Mouse (Mus musculus): ENCODE results near the gene Lamtor2. TPM values are rescaled to one million over a fixed set of nuclear protein-coding genes. Genes with fewer than 3 reads are reported as not detected.

Lamtor2 gene
- total and polyA plus RNA-seq, 2 experiments from 2014 or later = 52.2 to 186 TPM

- H3K27me3 ChIP-seq (ENCODE audit: insufficient read depth, low read length) = no peaks in the 10 kb centered on the region
- no peak overlapping the region for H3K4me3 ChIP-seq (ENCODE audit: low read depth, low read length)
- DNase-seq (no peak), ATAC-seq (no peak)
- no peak overlapping the region for H3K9ac ChIP-seq
- peaks cover 6% of the 10 kb centered on the region; the same call in 1 of the 2 replicates for H3K4me1 ChIP-seq (ENCODE audit: insufficient read depth)
- H3K36me3 ChIP-seq (ENCODE audit: insufficient read depth) = peaks cover 78% of the 10 kb centered on the region
- H3K27ac ChIP-seq (ENCODE audit: low read depth, low read length) = no peak overlapping the region
- H3K4me2 ChIP-seq (ENCODE audit: low read depth) = no peak overlapping the region
- 93% methylated on average over 9 of the region's 9 CpGs for WGBS
- TF ChIP-seq CTCF (IDR thresholded peaks at IDR 0.05; ENCODE audit: low read depth) = no peak
- H3K9me3 ChIP-seq (ENCODE audit: low read length) = no peaks in the 10 kb centered on the region
Measured at GRCm38 (mm10) chr3:88559596-88559995, 6.7 kb upstream of the Lamtor2 start.

GRCm38 (mm10) chr3:88556616-88557015 lies 3.7 kb upstream of the Lamtor2 start:
- 97% methylated on average over 8 of the region's 8 CpGs for WGBS
- Histone ChIP-seq H3K9ac (no peak overlapping the region), H3K4me3 (ENCODE audit: low read depth, low read length) (no peak overlapping the region), H3K4me2 (ENCODE audit: low read depth) (no peak overlapping the region), H3K27ac (ENCODE audit: low read depth, low read length) (no peak overlapping the region), H3K4me1 (ENCODE audit: insufficient read depth) (peaks cover 12% of the 10 kb centered on the region; the same call in 1 of the 2 replicates), H3K27me3 (ENCODE audit: insufficient read depth, low read length) (no peaks in the 10 kb centered on the region), H3K9me3 (ENCODE audit: low read length) (no peaks in the 10 kb centered on the region), H3K36me3 (ENCODE audit: insufficient read depth) (peaks cover 50% of the 10 kb centered on the region)
- ATAC-seq (no peak), DNase-seq (no peak)
- no peak for TF ChIP-seq CTCF (IDR thresholded peaks at IDR 0.05; ENCODE audit: low read depth)

- DNase-seq (no peak), ATAC-seq (no peak)
- Histone ChIP-seq H3K4me3 (ENCODE audit: low read depth, low read length) (no peak overlapping the region), H3K4me2 (ENCODE audit: low read depth) (no peak overlapping the region), H3K9ac (no peak overlapping the region), H3K9me3 (ENCODE audit: low read length) (no peaks in the 10 kb centered on the region), H3K36me3 (ENCODE audit: insufficient read depth) (peaks cover 42% of the 10 kb centered on the region), H3K4me1 (ENCODE audit: insufficient read depth) (peaks cover 12% of the 10 kb centered on the region; the same call in 1 of the 2 replicates), H3K27ac (ENCODE audit: low read depth, low read length) (no peak overlapping the region), H3K27me3 (ENCODE audit: insufficient read depth, low read length) (no peaks in the 10 kb centered on the region)
- WGBS = 89% methylated on average over 6 of the region's 6 CpGs
- no peak for TF ChIP-seq CTCF (IDR thresholded peaks at IDR 0.05; ENCODE audit: low read depth)
Measured at GRCm38 (mm10) chr3:88555731-88556130, 2.9 kb upstream of the Lamtor2 start.

GRCm38 (mm10) chr3:88555069-88555605 lies 2.3 kb upstream of the Lamtor2 start:
- TF ChIP-seq CTCF (IDR thresholded peaks at IDR 0.05; ENCODE audit: low read depth) = no peak
- no peak overlapping the region for H3K27ac ChIP-seq (ENCODE audit: low read depth, low read length)
- WGBS = 92% methylated on average over 5 of the region's 5 CpGs
- no peak overlapping the region; the same call in 1 of the 2 replicates for H3K4me3 ChIP-seq (ENCODE audit: low read depth, low read length)
- H3K36me3 ChIP-seq (ENCODE audit: insufficient read depth) = peaks cover 37% of the 10 kb centered on the region
- H3K4me2 ChIP-seq (ENCODE audit: low read depth) = peak overlapping the region; percentile 90; the same call in 1 of the 2 replicates
- H3K27me3 ChIP-seq (ENCODE audit: insufficient read depth, low read length) = no peaks in the 10 kb centered on the region
- ATAC-seq (no peak), DNase-seq (no peak)
- no peaks in the 10 kb centered on the region for H3K9me3 ChIP-seq (ENCODE audit: low read length)
- H3K9ac ChIP-seq = no peak overlapping the region
- H3K4me1 ChIP-seq (ENCODE audit: insufficient read depth) = peaks cover 12% of the 10 kb centered on the region; the same call in 1 of the 2 replicates

- Histone ChIP-seq H3K9ac (peak overlapping the region; percentile 92), H3K36me3 (ENCODE audit: insufficient read depth) (peaks cover 26% of the 10 kb centered on the region), H3K4me3 (ENCODE audit: low read depth, low read length) (peak overlapping the region; percentile 85), H3K4me1 (ENCODE audit: insufficient read depth) (peaks cover 12% of the 10 kb centered on the region; the same call in 1 of the 2 replicates), H3K27ac (ENCODE audit: low read depth, low read length) (peak overlapping the region; percentile 96), H3K4me2 (ENCODE audit: low read depth) (peak overlapping the region; percentile 90), H3K9me3 (ENCODE audit: low read length) (no peaks in the 10 kb centered on the region), H3K27me3 (ENCODE audit: insufficient read depth, low read length) (no peaks in the 10 kb centered on the region)
- ATAC-seq = peak; percentile 19
- TF ChIP-seq CTCF (IDR thresholded peaks at IDR 0.05; ENCODE audit: low read depth) = peak; percentile 37; the same call in 1 of the 2 replicates
- peak; percentile 78 for DNase-seq
- under 1% methylated on average over 40 of the region's 41 CpGs for WGBS
Measured at GRCm38 (mm10) chr3:88553880-88554586, 1.2 kb upstream of the Lamtor2 start.

GRCm38 (mm10) chr3:88553525-88553879 lies 628 bp upstream of the Lamtor2 start, which contains the start of gene Ubqln4:
Gene Ubqln4, plus strand, starts transcription at chr3:88553758.
- Histone ChIP-seq H3K36me3 (ENCODE audit: insufficient read depth) (peaks cover 20% of the 10 kb centered on the region), H3K27ac (ENCODE audit: low read depth, low read length) (peak within 1 kb of the TSS; percentile 96), H3K4me3 (ENCODE audit: low read depth, low read length) (peak within 1 kb of the TSS; percentile 85), H3K9ac (peak within 1 kb of the TSS; percentile 92), H3K27me3 (ENCODE audit: insufficient read depth, low read length) (no peaks in the 10 kb centered on the region), H3K4me1 (ENCODE audit: insufficient read depth) (peaks cover 12% of the 10 kb centered on the region; the same call in 1 of the 2 replicates), H3K9me3 (ENCODE audit: low read length) (no peaks in the 10 kb centered on the region), H3K4me2 (ENCODE audit: low read depth) (peak within 1 kb of the TSS; percentile 90)
- DNase-seq = peak; percentile 92
- TF ChIP-seq CTCF (IDR thresholded peaks at IDR 0.05; ENCODE audit: low read depth) = peak; percentile 78
- peak; percentile 83 for ATAC-seq
- WGBS = 2% methylated on average over 30 of the region's 37 CpGs

GRCm38 (mm10) chr3:88552082-88552645 lies 710 bp downstream of the Lamtor2 start:
- Histone ChIP-seq H3K4me3 (ENCODE audit: low read depth, low read length) (peak overlapping the region; percentile 85), H3K9me3 (ENCODE audit: low read length) (no peaks in the 10 kb centered on the region), H3K27me3 (ENCODE audit: insufficient read depth, low read length) (no peaks in the 10 kb centered on the region), H3K9ac (peak overlapping the region; percentile 92), H3K27ac (ENCODE audit: low read depth, low read length) (peak overlapping the region; percentile 81), H3K4me2 (ENCODE audit: low read depth) (peak overlapping the region; percentile 90), H3K4me1 (ENCODE audit: insufficient read depth) (peaks cover 12% of the 10 kb centered on the region; the same call in 1 of the 2 replicates), H3K36me3 (ENCODE audit: insufficient read depth) (peaks cover 10% of the 10 kb centered on the region)
- TF ChIP-seq CTCF (IDR thresholded peaks at IDR 0.05; ENCODE audit: low read depth) = no peak
- 27% methylated on average over 16 of the region's 16 CpGs for WGBS
- DNase-seq (no peak), ATAC-seq (no peak)

All from forebrain, postnatal 0 days (tissue).